Mouse (Mus musculus): Measurements from ENCODE around the gene 6030468B19Rik. TPM values are rescaled to one million over a fixed set of nuclear protein-coding genes. Genes with fewer than 3 reads are reported as not detected.

Gene 6030468B19Rik
- polyA plus RNA-seq, 1 experiment from 2014 or later: not detected

DNA sequence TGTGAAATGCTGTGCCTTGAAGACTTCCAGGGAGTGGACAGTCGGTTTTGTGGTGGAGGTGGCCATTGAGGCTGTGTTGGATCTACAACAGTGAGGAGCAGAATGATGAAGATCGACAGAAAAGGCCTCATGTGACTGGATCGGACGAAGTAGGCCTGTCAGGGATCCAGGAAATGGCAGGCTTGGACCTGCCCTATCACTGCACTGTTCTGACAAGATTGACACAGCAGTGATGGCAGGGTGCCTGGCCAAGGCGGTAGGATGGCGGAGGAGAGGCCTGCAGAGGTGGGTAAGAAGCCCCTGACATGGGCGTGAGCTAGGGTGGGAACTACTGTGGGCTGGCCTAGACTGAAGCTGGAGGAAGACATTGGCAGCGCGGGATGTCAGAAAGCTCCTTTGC lies 33.1 kb upstream of the 6030468B19Rik start:
- WGBS: 93% methylated on average over 9 of the region's 9 CpGs
- no peak overlapping the region for H3K4me2 ChIP-seq (ENCODE audit: low read length)
- H3K4me3 ChIP-seq (ENCODE audit: low read depth, low read length): no peak overlapping the region
- ATAC-seq: no peak
- H3K27me3 ChIP-seq (ENCODE audit: control insufficient read depth, insufficient read depth, low read depth, low read length): no peaks in the 10 kb centered on the region
- H3K36me3 ChIP-seq (ENCODE audit: control insufficient read depth, insufficient read depth, low read length): peaks cover 41% of the 10 kb centered on the region
- H3K4me1 ChIP-seq (ENCODE audit: control insufficient read depth, insufficient read depth, low read length): no peaks in the 10 kb centered on the region
- H3K9me3 ChIP-seq (replicated peaks; ENCODE audit: control insufficient read depth, low read length, poor library complexity, severe bottlenecking): no peaks in the 10 kb centered on the region
- no peak overlapping the region for H3K27ac ChIP-seq (ENCODE audit: low read length)
- H3K9ac ChIP-seq (ENCODE audit: low read depth, low read length): no peak overlapping the region

GRCm38 (mm10) chr11:117765361-117765760 lies 32.1 kb upstream of the 6030468B19Rik start:
- H3K27ac ChIP-seq (ENCODE audit: low read length): no peak overlapping the region
- WGBS: 93% methylated on average over 5 of the region's 5 CpGs
- H3K27me3 ChIP-seq (ENCODE audit: control insufficient read depth, insufficient read depth, low read depth, low read length): no peaks in the 10 kb centered on the region
- no peaks in the 10 kb centered on the region for H3K9me3 ChIP-seq (replicated peaks; ENCODE audit: control insufficient read depth, low read length, poor library complexity, severe bottlenecking)
- no peak overlapping the region for H3K4me3 ChIP-seq (ENCODE audit: low read depth, low read length)
- H3K4me2 ChIP-seq (ENCODE audit: low read length): no peak overlapping the region
- peaks cover 30% of the 10 kb centered on the region for H3K36me3 ChIP-seq (ENCODE audit: control insufficient read depth, insufficient read depth, low read length)
- H3K4me1 ChIP-seq (ENCODE audit: control insufficient read depth, insufficient read depth, low read length): no peaks in the 10 kb centered on the region
- no peak for ATAC-seq
- no peak overlapping the region for H3K9ac ChIP-seq (ENCODE audit: low read depth, low read length)

DNA sequence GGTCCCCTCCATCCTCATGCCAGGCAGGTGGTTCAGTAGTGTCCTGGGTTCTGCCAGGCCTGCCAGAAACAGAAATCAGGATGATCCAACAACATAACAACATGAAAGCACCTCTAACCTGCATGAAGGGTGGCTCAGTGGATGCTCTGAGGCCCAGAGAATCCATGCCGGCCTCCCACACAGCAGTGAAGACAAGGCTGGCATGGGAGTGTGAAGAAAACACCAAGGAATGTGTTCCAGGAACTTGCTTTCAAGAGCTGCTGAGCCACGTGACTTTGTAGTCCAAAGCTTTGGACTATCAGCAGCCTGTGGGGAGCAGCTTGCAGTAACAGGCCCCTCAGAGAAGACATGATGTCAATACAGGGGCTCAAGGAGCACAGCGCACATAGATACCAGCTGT lies 31.2 kb upstream of the 6030468B19Rik start:
- no peak overlapping the region for H3K4me3 ChIP-seq (ENCODE audit: low read depth, low read length)
- peaks cover 23% of the 10 kb centered on the region for H3K36me3 ChIP-seq (ENCODE audit: control insufficient read depth, insufficient read depth, low read length)
- no peak overlapping the region for H3K9ac ChIP-seq (ENCODE audit: low read depth, low read length)
- H3K9me3 ChIP-seq (replicated peaks; ENCODE audit: control insufficient read depth, low read length, poor library complexity, severe bottlenecking): no peaks in the 10 kb centered on the region
- no peaks in the 10 kb centered on the region for H3K4me1 ChIP-seq (ENCODE audit: control insufficient read depth, insufficient read depth, low read length)
- ATAC-seq: no peak
- no peak overlapping the region for H3K27ac ChIP-seq (ENCODE audit: low read length)
- H3K4me2 ChIP-seq (ENCODE audit: low read length): no peak overlapping the region
- 90% methylated on average over 3 of the region's 3 CpGs for WGBS
- H3K27me3 ChIP-seq (ENCODE audit: control insufficient read depth, insufficient read depth, low read depth, low read length): no peaks in the 10 kb centered on the region

DNA sequence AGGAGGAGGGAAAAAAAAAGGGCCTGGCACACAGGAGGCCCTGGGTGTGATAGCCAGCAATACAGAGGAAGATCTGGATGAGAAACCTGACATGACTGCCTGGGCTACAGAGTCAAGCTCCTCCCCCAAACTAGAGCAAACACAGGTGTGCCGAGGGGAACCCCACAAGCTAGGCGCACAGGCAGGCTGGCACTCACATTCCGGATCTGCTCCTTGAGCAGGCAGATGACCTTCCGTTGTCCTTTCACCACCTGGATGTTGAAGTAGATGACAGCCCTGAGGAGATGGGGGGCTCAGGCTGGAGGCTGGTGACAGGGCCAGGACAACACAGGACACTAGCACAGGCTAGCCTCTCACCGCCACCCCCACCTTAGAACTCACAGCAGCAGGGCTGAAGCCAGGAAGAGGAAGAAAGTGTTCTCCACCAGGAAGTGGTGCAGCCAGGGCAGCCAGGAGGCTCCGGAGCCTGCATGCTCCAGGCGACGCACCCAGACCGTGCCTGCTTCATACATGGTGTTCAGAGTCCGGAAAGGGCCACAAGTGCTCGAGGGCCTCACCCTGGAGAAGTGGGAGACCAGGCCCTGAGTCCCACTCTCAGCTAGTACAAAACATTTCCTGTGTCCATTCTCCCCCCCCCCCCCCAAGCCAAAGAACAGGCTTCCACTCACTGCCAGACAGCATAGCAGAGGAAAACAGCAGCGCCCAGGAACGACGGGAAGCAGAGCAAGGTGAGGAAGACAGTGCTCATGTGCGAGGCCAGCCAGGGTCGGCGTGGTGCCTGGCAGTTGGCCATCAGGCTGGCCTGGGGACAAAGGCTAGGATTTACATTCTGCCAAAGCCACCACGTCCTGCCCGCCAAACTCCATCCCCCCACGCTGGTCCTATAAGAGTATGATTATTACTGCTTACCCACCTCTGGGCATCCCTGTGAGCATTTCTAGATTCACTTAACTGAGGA lies 28.5 kb upstream of the 6030468B19Rik start:
- H3K9ac ChIP-seq (ENCODE audit: low read depth, low read length): no peak overlapping the region
- H3K9me3 ChIP-seq (replicated peaks; ENCODE audit: control insufficient read depth, low read length, poor library complexity, severe bottlenecking): no peaks in the 10 kb centered on the region
- H3K4me2 ChIP-seq (ENCODE audit: low read length): no peak overlapping the region
- H3K4me3 ChIP-seq (ENCODE audit: low read depth, low read length): no peak overlapping the region
- H3K4me1 ChIP-seq (ENCODE audit: control insufficient read depth, insufficient read depth, low read length): no peaks in the 10 kb centered on the region
- ATAC-seq: 0 out of 2 replicates have a peak, but pooled peaks have one; percentile 13
- no peak overlapping the region for H3K27ac ChIP-seq (ENCODE audit: low read length)
- H3K27me3 ChIP-seq (ENCODE audit: control insufficient read depth, insufficient read depth, low read depth, low read length): no peaks in the 10 kb centered on the region
- 78% methylated on average over 20 of the region's 20 CpGs for WGBS
- peaks cover 11% of the 10 kb centered on the region for H3K36me3 ChIP-seq (ENCODE audit: control insufficient read depth, insufficient read depth, low read length)

DNA sequence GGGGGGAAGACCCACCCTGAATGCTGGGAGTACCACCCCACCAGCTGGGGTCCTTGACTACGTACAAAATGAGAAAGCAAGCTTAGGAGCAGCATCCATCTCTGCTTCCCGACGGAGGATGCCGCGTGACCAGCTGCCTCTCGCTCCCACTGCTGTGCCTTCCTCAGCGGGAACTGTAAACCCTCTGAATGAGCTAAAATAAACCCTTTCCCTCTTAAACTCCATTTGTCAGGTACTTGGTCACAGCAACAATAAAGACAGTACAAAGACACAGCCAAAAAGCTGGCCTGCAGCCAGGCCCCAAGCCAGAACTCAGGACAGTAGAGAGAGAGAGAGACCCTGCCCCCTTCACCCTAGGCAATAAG lies 27.8 kb upstream of the 6030468B19Rik start:
- H3K4me1 ChIP-seq (ENCODE audit: control insufficient read depth, insufficient read depth, low read length): no peaks in the 10 kb centered on the region
- H3K4me2 ChIP-seq (ENCODE audit: low read length): no peak overlapping the region
- no peak overlapping the region for H3K4me3 ChIP-seq (ENCODE audit: low read depth, low read length)
- no peak for ATAC-seq
- WGBS: 75% methylated on average over 7 of the region's 7 CpGs
- H3K36me3 ChIP-seq (ENCODE audit: control insufficient read depth, insufficient read depth, low read length): peaks cover 8% of the 10 kb centered on the region
- no peaks in the 10 kb centered on the region for H3K9me3 ChIP-seq (replicated peaks; ENCODE audit: control insufficient read depth, low read length, poor library complexity, severe bottlenecking)
- no peak overlapping the region for H3K27ac ChIP-seq (ENCODE audit: low read length)
- H3K9ac ChIP-seq (ENCODE audit: low read depth, low read length): no peak overlapping the region
- no peaks in the 10 kb centered on the region for H3K27me3 ChIP-seq (ENCODE audit: control insufficient read depth, insufficient read depth, low read depth, low read length)

DNA sequence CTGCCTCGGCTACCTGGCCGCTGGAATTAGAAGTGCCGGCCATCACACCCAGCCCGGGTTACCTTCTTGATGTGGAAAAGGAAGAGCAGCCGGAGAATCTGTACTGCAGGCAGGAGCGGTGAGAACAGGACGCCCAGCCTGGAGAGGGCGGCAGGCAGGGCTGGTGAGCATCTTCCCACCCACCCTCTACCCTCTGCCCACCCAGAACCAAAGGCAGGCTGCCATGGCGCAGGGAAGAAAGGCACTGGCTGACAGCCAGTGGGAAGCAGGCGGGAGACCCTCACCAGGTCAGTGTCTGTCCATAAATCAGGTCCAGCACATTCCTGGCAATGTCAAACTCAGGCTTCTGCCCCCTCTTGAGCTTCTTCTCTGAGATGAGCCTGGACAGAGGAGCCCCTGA lies 27.1 kb upstream of the 6030468B19Rik start:
- Histone ChIP-seq H3K4me1 (ENCODE audit: control insufficient read depth, insufficient read depth, low read length) (no peaks in the 10 kb centered on the region), H3K4me3 (ENCODE audit: low read depth, low read length) (no peak overlapping the region), H3K4me2 (ENCODE audit: low read length) (no peak overlapping the region), H3K9ac (ENCODE audit: low read depth, low read length) (no peak overlapping the region), H3K27ac (ENCODE audit: low read length) (no peak overlapping the region), H3K36me3 (ENCODE audit: control insufficient read depth, insufficient read depth, low read length) (0 out of 2 replicates have a peak, but pooled peaks cover under 1% of the 10 kb centered on the region), H3K27me3 (ENCODE audit: control insufficient read depth, insufficient read depth, low read depth, low read length) (no peaks in the 10 kb centered on the region), H3K9me3 (replicated peaks; ENCODE audit: control insufficient read depth, low read length, poor library complexity, severe bottlenecking) (no peaks in the 10 kb centered on the region)
- 91% methylated on average over 10 of the region's 10 CpGs for WGBS
- ATAC-seq: no peak

GRCm38 (mm10) chr11:117772352-117772751 lies 25.1 kb upstream of the 6030468B19Rik start:
- WGBS: 97% methylated on average over 7 of the region's 7 CpGs
- Histone ChIP-seq H3K4me3 (ENCODE audit: low read depth, low read length) (no peak overlapping the region), H3K9ac (ENCODE audit: low read depth, low read length) (no peak overlapping the region), H3K27ac (ENCODE audit: low read length) (no peak overlapping the region), H3K4me1 (ENCODE audit: control insufficient read depth, insufficient read depth, low read length) (no peaks in the 10 kb centered on the region), H3K36me3 (ENCODE audit: control insufficient read depth, insufficient read depth, low read length) (no peaks in the 10 kb centered on the region), H3K9me3 (replicated peaks; ENCODE audit: control insufficient read depth, low read length, poor library complexity, severe bottlenecking) (no peaks in the 10 kb centered on the region), H3K4me2 (ENCODE audit: low read length) (no peak overlapping the region), H3K27me3 (ENCODE audit: control insufficient read depth, insufficient read depth, low read depth, low read length) (no peaks in the 10 kb centered on the region)
- ATAC-seq: no peak

DNA sequence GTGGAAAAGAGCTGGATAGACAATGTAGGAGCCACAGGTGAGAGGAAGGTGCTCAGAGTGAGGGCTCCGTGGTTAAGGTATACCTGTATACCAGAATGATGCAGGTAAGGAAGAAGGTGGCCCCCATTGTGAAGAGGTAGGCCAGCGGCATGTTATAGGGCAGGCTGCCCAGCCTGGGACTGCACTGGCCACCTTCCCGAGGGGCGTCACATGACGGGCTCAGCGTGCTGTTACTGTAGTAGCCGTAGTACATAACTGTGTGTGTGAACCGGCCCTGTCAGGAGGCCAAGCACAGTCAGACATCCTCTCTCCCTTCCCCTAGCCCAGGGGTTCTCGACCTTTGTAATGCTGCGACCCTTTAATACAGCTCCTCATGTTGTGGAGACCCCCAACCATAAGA lies 22.5 kb upstream of the 6030468B19Rik start:
- no peak for ATAC-seq
- Histone ChIP-seq H3K36me3 (ENCODE audit: control insufficient read depth, insufficient read depth, low read length) (no peaks in the 10 kb centered on the region), H3K9me3 (replicated peaks; ENCODE audit: control insufficient read depth, low read length, poor library complexity, severe bottlenecking) (no peaks in the 10 kb centered on the region), H3K27ac (ENCODE audit: low read length) (no peak overlapping the region), H3K4me3 (ENCODE audit: low read depth, low read length) (no peak overlapping the region), H3K4me2 (ENCODE audit: low read length) (no peak overlapping the region), H3K4me1 (ENCODE audit: control insufficient read depth, insufficient read depth, low read length) (peaks cover 5% of the 10 kb centered on the region), H3K9ac (ENCODE audit: low read depth, low read length) (no peak overlapping the region), H3K27me3 (ENCODE audit: control insufficient read depth, insufficient read depth, low read depth, low read length) (peaks cover under 1% of the 10 kb centered on the region; the same call in 1 of the 2 replicates)
- 94% methylated on average over 10 of the region's 10 CpGs for WGBS

- Histone ChIP-seq H3K36me3 (ENCODE audit: control insufficient read depth, insufficient read depth, low read length) (no peaks in the 10 kb centered on the region), H3K9me3 (replicated peaks; ENCODE audit: control insufficient read depth, low read length, poor library complexity, severe bottlenecking) (no peaks in the 10 kb centered on the region), H3K27ac (ENCODE audit: low read length) (no peak overlapping the region), H3K27me3 (ENCODE audit: control insufficient read depth, insufficient read depth, low read depth, low read length) (peaks cover 7% of the 10 kb centered on the region), H3K4me2 (ENCODE audit: low read length) (no peak overlapping the region), H3K4me3 (ENCODE audit: low read depth, low read length) (no peak overlapping the region), H3K9ac (ENCODE audit: low read depth, low read length) (no peak overlapping the region), H3K4me1 (ENCODE audit: control insufficient read depth, insufficient read depth, low read length) (peaks cover 11% of the 10 kb centered on the region)
- 88% methylated on average over 13 of the region's 13 CpGs for WGBS
- ATAC-seq: no peak
Measured at GRCm38 (mm10) chr11:117775540-117775939, 21.9 kb upstream of the 6030468B19Rik start.
